Mouse (Mus musculus): Measurements from ENCODE around the gene Nudcd3.

- TF ChIP-seq ZNF384 (IDR thresholded peaks at IDR 0.05; ENCODE audit: low read depth, low read length) (no peak), CHD2 (IDR thresholded peaks at IDR 0.05; ENCODE audit: low read depth, low read length) (no peak)
Observed at GRCm38 (mm10) chr11:6200087-6200569, at the start of gene Nudcd3.
